Mouse (Mus musculus) T-cell, adult 2 months (primary cell): ENCODE measurements at regions not wholly inside any gene's neighbourhood (a gene's known extent, or its start where the extent isn't known, plus 50 kb on each side); places are given as distances from the start of the nearest gene placed in this dataset.

ENCODE experiments used
- DNase-seq: peaks from one replicate; pipeline ENCODE4 v3.0.0; 2022; ENCODE audit warnings: low spot score

DNA sequence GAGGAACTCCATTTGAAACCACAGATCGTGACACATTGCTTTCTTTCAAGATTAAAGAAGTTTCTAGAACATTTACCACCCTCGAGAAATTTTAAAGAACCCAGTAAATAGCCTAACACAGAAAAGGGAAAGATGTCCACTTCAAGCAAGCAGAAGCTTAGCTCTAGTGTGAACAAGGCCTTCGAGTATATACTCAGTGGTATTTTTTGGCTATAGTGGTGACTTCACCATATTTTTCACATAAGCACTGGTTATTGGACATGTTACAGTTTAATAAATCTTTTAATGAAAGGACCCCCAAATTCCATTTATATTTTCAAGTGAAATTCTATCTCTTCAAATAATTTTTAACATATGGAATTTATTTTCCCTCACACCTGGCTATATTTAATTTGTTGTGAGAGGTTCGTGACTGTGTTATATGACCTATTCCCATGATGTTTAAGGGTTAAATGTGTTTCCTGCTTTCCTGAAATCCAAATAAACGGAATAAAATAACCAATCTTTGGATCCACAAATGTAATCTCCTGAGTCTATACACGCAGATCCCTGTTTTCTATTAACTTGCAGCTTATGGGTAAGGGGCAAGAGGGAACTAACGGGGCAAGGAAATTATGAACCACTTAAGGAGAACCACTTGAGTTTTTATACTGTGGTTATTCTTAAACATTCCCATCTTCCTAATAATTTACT lies 60.6 kb upstream of the Tas2r134 start:
- DNase-seq: no peak

DNA sequence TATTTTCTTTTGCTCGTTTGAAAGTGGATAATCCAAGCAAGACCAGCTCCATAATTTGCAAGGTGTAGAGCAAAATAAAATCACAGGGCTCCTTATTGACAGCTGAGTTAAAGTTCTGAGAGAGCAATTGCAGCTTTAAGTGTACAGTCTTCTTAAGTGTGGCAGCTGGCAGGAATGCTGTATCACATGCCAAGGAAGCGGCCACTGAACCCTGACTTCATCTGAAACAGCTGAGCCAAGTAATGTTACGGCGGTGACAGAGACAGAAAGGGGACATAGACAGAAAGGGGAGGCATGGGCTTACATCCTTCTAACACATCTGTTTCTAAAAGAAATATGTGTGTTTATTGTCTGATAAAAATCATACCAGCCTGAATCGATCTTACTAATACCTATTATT lies 63.4 kb upstream of the Tas2r134 start:
- DNase-seq: no peak

DNA sequence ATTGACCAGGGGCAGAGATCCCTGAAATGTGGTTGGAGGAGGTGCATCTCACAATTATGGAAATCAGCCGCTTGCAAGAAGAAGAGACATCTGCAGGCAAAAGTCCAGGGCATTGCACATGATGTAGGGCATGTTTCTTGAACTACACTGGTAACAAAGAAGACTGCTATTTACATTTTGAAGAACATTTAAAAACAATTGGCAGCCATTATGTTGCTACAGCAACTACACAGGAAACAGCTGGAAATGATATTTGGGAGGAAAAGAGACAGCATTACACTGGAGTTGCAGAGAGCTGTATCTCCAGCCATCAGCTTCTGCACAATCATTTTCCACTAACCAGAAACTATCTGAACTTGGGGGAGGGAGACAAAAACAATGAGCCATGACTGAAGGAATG lies 64.1 kb upstream of the Tas2r134 start:
- no peak for DNase-seq

DNA sequence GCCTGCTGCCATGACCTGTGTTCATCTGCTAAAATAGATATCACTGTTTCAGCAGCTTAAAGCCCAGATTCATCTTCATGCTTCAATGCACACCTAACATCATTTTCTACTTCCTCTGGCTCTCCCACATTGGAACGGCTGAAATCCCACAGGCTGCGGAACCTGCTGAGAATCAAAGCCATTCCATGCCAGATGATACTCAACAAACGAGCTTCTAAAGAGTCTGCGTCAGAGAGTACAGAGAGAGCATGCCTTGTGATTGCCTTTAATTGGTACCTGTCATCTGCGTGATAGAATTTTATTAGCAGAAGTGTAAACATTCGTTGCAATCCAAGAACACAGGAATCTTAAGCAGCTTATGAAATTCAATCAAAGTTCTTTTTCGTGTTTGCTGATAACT lies 76.4 kb upstream of the Tas2r134 start:
- no peak for DNase-seq

DNA sequence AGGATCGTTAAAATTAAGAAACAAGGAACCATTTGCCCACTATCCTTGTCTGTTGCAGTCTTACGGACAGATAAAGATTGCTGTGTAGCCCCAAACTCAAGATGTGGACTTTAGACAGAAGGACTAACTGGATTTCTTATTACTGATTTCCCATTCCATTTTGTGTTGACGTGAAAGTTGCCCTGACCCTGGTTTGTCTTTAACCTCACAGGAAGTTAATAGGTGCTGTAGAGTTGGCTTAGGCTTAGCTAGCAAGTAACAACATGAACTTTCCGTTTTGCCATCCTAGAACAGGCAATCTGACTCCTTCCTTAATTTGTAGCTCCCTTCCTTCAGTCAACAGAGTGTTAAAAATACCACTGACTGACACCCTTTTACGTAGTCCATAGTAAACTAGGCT lies 78.2 kb upstream of the Tas2r134 start:
- DNase-seq: no peak

DNA sequence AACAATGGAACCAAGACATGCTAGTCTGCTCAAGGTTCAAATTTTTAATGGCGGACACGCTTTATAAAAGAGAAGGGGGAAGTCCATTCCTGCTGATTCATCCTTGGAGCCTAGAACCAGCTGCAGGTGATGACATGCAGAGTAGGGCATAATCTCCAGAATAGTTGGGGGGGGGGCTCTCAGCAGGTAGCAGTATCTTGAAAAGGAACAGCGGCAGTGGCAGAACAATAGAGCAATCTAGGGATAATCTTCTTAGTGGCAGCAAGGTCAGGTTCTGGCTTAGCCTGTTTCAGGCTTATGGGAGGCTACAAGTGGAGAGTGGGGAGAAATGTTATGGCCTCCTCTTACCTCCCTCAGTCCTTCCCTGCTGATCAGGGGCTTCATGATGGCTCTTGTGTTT lies 81.1 kb upstream of the Tas2r134 start:
- no peak for DNase-seq

DNA sequence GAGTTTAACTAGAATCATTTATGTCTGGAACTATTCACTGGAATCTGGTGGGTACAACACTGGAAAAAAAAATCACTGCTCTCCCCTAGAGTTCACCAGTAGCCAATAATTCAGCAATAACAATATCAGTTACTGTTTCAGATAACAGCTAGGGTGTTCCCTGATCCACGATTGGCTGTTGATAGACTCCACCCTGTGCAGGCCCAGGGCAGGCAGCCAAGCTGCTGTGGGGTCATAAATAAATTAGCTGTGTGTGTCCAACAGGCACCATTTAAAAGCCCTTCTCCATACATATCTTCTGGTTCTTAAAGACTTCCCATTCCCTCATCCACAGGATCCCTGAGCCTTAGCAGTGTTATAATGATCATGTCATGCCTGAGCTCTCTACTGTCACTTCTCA lies 83.4 kb upstream of the Tas2r134 start:
- no peak for DNase-seq

DNA sequence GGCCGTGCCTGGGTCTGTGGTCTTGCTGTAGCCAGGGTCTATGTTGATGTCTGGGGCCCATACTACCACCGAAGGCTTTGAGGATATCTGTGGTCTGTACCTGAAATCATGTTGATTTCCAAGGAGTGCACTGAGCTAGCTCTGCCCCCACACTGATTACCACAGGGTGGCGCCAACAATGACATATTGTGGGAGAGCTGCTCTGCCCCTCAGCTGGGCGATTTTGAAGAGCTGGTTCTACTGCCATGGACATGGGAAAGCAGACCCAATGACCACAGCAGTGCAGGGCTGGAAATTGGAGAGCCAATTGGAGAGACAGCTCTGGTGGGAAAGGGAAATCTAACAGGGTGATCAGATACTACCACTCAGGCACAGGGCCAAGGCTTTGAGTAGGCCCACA lies 85.0 kb upstream of the Tas2r134 start:
- no peak for DNase-seq

DNA sequence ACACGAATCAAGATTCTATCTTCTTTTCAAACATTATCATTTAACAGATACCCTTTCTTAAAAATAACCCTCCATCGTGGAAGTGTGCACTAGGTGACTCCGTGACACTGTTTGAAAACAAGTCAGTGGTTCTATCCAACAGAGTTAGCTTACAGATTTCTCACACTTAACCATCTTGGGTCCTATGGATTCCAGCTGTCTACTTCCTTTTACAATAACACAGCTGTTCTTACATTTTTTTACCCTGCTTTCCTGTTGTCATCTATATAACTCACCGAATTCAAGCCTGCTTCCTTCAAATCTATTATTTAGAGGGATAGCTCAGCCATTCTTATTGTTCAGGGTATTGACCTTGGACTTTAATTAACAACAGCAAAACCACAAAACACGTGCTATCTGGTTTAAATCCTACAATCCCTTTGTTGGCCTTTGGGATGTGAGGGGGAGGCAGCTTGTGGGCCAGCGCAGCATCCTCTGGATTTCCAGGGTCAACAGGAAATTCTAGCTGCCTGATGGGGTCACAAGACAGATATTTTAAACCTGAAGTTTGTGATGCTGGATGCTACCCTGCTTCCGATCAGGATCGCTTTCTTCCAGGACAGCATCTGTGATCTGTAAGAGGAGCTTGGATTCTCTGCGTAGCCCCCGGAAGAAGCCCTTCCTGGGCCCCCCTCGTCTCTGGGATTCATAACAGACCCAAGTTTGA lies 94.4 kb upstream of the Tas2r134 start:
- DNase-seq: no peak

DNA sequence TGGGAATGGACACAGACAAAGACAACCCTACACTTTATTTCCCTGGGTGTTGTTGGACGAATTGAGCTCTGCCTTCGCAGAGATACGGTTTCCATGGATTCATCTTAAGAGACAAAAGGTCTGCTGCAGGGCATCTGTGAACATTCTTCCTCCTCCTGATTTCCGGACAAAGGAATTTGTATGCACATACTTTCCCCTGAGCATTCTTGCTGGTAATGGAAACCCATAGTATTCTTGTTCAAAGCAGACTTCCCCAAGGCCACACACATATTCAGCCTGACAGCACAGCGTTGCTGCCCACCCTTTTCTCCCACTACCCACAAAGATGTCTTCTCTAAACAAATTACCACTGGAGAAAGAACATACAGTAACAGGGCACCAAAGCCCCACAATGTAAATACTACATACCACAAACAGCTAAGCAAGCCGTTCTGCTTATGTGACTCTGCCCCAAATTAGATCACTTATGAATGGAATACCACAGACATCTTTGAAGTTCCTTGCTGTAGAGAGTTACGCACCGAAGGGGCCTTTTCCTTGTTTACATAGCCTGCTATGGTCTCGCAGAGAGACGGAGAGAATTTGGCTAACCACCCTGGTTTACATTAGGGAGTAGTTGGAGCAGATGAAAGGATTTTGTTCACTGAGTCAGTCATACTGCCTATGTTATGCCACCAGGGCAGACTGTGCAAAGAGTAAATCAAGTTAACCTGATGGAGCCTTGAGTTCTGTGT lies 96.0 kb upstream of the Tas2r134 start:
- no peak for DNase-seq

DNA sequence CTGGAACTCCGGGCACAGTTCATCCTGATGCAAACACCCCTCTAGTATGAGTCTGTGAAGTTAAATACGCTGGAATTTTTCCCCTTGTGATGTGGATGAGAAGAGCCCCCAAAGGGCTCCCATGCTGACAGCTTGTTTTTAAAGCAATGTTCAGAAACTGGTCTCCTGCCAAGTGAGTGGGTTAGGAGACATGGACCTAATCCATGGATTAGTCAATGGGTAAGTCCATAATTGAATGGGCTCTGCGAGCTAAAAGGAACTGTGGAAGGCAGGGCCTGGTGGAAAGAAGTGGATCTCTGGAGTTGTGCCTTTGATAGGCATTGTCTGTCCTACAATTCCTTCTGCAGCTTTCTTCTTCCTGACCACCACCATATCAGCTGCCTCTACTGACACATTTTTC lies 104.5 kb upstream of the Tas2r134 start:
- no peak for DNase-seq

DNA sequence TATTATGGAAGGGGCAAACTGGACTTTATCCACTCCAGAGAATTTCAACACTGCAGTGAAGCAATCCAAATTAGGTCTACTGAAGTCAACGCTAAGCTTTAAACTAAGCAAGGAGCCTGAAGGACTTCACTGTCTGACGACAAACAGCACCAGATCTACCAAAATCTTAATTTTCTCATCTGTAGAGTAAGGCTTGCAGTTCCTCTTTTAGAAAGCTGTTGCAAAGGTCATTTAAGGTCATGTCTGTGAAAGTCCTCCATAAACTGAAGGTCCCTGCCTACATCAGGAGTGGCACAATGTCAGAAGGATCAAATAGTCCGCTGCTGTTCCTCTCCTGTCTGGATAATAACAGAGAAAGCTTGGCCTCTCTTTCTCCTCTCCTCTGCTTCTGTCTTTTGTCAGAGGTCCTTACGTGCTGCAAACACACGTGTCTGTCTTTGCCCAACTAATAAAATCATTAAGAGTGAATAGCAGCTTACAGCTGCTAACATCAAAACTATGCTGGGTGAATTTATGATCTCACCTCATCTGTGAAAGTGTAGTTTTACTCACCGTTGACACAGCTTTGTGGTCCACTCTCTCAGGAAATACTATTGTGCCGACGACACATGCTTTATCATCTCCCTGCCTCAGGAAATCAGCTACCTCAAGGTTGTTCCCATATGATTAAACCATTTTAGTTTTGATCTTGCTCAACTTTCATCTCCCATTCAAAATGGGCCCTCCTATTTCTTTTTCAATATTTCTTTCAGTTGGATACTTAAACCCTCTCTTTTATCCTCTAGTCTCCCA lies 117.9 kb upstream of the Tas2r134 start:
- DNase-seq: no peak

DNA sequence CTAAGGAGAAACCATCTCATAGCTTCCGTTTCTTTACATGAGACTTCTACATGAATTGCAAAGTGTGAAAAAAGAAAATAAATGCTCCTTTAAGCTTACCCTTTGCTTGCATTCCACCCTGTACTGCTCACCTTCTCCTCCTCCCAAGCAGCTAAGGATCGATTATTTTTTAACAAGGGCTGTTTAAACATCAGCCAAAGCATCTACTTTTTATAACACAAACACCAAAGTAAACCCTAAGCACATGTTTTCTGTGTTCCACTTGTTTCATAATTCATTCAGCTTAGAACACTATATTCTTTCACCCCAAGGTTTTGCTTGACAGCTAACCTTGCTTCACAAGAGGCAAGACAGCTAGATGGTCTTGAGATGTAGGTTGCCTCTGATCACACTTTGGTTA lies 129.4 kb upstream of the Tas2r134 start:
- DNase-seq: no peak

DNA sequence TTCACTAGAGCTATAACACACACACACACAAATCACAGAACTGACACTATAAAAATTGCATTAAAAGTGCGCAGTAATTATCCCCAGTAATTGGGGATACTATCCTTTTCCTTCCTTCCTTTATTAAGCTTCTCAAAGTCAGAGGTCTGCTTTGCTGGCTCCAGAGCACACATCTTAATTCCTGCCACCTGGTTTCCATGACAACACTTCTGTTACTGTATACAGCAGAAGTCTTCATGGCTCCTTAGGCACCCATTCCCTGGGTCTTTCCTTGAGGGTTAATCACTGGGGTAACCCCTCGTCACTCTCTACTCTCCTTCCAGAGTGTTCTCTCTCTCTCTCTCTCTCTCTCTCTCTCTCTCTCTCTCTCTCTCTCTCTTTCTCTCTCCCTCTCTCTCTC lies 153.6 kb upstream of the Tas2r134 start:
- DNase-seq: no peak

DNA sequence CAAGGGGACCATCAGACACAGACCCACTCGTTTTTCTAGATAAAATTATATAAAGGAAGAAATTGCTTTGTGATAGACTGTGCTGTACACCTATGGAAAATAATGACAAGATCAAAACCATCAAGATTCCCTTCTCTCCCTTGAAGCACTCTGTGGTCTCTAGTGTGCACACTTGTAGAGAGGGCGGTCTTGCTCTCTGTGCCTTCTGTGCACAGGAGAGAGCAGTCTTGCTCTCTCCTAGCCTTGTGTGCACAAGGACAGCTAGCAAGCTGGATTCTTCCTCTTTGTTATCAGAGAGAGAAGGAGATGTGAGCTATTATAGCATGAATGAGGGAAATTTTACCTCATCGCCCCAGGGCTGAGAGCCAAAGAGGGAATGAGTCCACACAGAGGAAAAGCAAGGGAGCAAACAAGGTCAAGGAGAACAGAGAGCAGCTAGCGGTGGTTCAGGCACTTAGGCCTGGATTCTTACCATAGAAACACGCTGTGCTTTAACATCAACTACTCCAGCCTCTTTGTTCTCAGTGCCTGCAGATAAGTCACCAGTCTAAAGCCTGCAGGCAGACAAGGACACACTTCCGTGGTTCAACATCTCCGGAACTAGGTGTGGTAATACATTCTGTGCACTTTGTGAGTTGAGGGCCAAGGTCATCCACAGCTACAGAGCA lies 160.2 kb upstream of the Tas2r134 start:
- no peak for DNase-seq

DNA sequence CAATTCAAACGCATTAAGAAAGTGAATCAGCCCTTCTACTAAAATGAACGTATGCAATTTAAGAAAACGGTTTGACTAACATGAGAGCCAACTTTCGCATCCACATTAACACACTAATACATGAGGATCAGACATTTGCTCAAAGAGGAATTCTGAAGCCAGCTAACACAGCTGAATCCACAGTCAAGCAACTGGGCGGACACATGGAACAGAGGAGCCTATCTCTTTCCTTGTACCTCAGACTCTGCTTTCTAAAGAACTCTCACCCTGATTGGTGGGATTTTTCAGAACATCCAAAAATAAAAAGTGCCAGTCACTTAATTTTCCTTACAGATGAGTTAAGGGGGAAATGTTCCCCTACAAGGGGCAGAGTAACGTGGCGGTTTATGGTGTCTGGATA lies 161.3 kb upstream of the Tas2r134 start:
- DNase-seq: no peak

DNA sequence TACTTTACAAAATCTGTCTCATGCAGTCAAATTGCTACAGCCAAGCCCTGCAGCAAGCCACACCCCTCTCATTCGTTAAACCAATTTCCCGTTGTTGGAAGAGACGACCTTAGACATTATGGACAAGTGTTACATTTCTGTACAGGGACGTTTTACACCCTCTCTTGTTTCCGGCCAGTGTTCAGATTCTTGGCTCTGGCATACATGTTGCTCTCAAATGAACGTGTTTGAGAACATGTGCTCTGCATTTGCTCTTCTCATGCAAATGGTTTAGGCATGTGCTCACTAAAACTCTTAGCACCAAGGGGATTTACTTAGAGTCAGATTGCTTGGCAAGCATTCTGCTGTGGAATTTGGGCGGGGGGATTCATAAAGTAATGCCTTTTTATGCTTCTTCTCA lies 161.7 kb upstream of the Tas2r134 start:
- no peak for DNase-seq

DNA sequence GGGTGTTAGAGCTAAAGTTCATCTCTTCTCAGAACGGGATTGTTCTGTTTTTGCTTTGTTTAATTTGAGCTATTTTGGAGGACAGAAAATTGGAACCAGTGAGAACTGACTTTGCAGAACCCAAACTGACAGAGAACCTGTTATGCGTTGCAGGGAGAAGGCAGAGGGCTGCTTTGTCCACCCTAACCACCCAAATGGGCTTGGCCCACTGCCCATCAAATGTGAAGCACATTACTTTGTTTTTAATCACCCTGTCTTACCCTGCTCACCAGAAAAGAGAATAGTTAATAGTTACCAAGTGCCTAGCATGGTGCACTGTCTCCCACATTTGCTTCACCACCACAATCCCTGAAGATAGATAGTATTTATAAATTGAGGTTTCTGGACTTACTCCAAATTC lies 163.0 kb upstream of the Tas2r134 start:
- no peak for DNase-seq

DNA sequence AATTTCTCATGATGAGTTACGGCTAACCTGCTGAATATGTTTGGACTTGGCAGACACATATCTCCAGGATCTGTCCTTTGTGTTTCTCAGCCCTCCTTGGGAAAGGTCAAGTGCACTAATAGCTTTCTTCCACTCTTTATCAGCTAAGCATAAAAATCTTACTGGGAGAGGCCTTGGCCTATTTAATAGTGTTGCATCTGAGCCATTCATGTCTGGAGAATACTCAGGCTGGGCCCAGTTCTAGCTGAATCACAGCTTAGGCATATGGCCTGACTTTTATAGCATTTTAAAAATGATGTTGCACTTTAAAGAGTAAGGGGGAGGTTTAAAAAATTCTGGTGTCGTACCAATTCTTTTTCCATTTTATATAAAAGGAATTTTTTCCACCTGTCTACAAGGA lies 166.4 kb upstream of the Tas2r134 start:
- no peak for DNase-seq

DNA sequence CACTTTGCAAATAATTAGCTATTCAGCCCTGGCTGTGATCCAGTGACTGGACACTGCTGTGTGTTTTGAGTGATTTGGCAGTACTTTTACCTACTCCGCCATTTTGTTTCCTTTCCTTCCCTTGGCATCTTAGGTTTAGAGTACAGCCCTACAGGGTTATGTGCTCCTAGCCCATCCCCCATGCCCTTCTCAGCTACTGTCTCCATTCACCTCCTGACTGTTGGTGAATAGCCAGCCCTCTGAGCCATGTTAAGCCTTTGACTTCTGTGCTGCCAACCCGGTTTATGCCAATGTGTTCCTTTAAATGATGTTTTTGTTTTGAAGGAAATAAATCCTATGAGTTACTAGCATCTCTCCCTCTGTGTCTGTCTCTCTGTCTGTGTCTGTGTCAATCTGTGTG lies 167.8 kb upstream of the Tas2r134 start:
- DNase-seq: no peak

DNA sequence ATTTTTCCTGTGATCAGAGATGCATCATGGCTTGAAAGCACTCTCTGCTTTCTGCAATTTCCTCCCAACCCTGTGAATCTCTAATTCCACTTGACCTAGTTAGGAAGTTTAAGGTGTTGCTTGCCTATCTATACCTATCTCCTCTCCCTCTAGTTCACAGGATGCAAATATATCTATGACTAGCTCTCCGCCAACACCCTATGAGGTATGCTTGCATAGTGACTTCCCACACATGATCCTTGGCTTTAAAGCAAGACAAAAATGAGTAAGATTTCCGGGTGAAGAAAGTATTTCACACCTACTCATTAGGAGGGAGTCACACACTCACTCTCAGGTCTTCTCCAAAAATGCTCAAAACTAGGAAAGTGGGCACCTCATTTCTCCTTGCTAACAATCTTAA lies 169.6 kb upstream of the Tas2r134 start:
- DNase-seq: no peak

DNA sequence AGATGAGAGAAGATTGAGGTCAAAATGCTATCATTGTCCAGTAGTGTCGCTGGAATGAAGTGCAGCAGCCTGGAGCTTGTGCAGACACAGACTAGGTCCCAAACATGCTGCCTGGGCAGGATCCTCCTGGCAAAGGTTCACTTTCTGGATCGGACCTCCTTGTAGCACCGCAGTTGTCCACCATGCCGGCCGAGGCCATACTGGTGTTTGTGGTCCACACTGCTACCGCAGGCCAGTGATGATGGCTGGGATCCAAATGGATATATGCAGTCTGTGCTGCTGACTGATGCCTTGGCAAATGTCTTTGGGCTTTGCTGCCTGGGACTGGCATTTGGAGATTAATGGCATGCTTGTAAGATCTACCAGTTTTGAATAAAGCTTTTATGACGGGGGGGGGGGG lies 174.5 kb upstream of the Tas2r134 start:
- no peak for DNase-seq
